Mouse (Mus musculus) lung, adult 2 months (tissue): ENCODE data around the gene 1500011B03Rik.

Source experiments
- CTCF ChIP-seq: fragments of 200-500 bp; IDR thresholded peaks from 2 replicates; pipeline ENCODE4 v1.5.1; 2011; ENCODE audit warnings: mild to moderate bottlenecking, low read length, control low read depth; ENCODE audit not compliant: insufficient read depth
- POLR2A ChIP-seq: fragments of 200-500 bp; IDR thresholded peaks from 2 replicates; pipeline ENCODE4 v1.6.1; 2011; ENCODE audit warnings: low read depth, mild to moderate bottlenecking, control low read depth, low read length, borderline replicate concordance; ENCODE audit errors: extremely low read depth

- TF ChIP-seq CTCF (no peak), POLR2A (peak; percentile 44; the same call in 1 of the 2 replicates)
Observed at GRCm38 (mm10) chr5:114784622-114785165, 38.6 kb downstream of the 1500011B03Rik start.
